ENCODE assay signal across 17 mouse cellular contexts in the genomic region with DNA sequence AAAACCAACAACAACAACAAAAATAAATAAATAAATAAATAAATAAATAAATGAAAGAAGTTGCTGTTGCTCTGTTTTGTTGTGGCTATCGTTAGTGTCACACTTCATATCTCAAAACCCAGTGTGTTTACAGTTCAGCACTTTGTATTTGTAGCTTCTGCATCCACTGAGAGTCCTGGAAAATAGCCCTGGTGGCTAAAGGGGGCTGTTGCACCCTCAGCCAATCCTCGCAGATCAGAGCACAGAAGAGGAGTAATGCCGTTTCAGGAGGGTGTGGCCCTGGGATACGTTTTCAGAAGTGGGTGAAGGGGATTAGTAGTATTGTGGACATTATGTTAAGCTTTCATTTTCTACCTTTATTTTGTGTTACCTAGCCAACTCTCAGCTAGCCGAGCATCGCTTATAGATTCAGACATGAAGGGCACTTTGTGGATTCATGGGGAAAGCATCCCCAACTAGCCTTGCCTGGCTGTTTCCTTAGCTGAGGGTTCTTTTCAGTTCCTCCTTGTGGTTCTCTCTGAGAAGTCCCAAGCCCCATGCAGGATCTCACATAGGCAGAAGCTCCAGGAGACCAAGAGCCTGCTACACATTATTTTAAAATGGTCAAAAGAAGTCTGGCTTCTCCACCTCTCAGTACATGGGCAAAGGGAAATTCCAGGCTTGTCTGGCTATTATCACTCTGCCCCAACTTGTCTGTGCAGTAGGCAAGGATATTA.
DNase-seq lines count a peak whose midpoint lies in the region; ATAC-seq and TF ChIP-seq lines count a peak whose summit lies in the region.
"Had no signal": no experiment of that assay in that cellular context is flagged by ENCODE, and none has a peak within 500 bp of the region (broad histone marks: within the 10 kb centered on the region; RNA-seq: fewer than 3 reads in every experiment).

No protein-coding gene starts in this region.

- H3K27me3 ChIP-seq in embryonic facial prominence, embryonic 15.5 days: no peaks in the 10 kb centered on the region
- no peaks in the 10 kb centered on the region for H3K27me3 ChIP-seq in embryonic facial prominence, embryonic 10.5 days (replicated peaks; ENCODE audit: low read depth, poor library complexity, severe bottlenecking)
- H3K27me3 ChIP-seq in hindbrain, postnatal 0 days (ENCODE audit: insufficient read depth, low read length): no peaks in the 10 kb centered on the region
- H3K27me3 ChIP-seq in hindbrain, embryonic 12.5 days: no peaks in the 10 kb centered on the region
- H3K27me3 ChIP-seq in lung, postnatal 0 days (replicated peaks; ENCODE audit: insufficient read depth, low read length): no peaks in the 10 kb centered on the region
- H3K27me3 ChIP-seq in stomach, embryonic 16.5 days (ENCODE audit: control insufficient read depth, insufficient read depth, low read length): no peaks in the 10 kb centered on the region
- H3K27me3 ChIP-seq: forebrain, embryonic 12.5 days; limb, embryonic 13.5 days; liver, embryonic 15.5 days had no signal

- H3K9ac ChIP-seq in embryonic facial prominence, embryonic 15.5 days: no peak overlapping the region
- H3K9ac ChIP-seq in hindbrain, postnatal 0 days (replicated peaks; ENCODE audit: low read length): no peak overlapping the region
- H3K9ac ChIP-seq in hindbrain, embryonic 12.5 days: no peak overlapping the region
- no peak overlapping the region for H3K9ac ChIP-seq in lung, postnatal 0 days (replicated peaks; ENCODE audit: low read depth)
- H3K9ac ChIP-seq in stomach, embryonic 16.5 days (ENCODE audit: low read length): no peak overlapping the region
- H3K9ac ChIP-seq: forebrain, embryonic 12.5 days; limb, embryonic 13.5 days; liver, embryonic 15.5 days had no signal

- no peaks in the 10 kb centered on the region for H3K36me3 ChIP-seq in embryonic facial prominence, embryonic 15.5 days
- H3K36me3 ChIP-seq in embryonic facial prominence, embryonic 10.5 days (replicated peaks): no peaks in the 10 kb centered on the region
- no peaks in the 10 kb centered on the region for H3K36me3 ChIP-seq in hindbrain, postnatal 0 days (ENCODE audit: insufficient read depth, low read length)
- H3K36me3 ChIP-seq in hindbrain, embryonic 12.5 days: no peaks in the 10 kb centered on the region
- no peaks in the 10 kb centered on the region for H3K36me3 ChIP-seq in lung, postnatal 0 days (ENCODE audit: insufficient read depth, low read length)
- no peaks in the 10 kb centered on the region for H3K36me3 ChIP-seq in stomach, embryonic 16.5 days (ENCODE audit: control insufficient read depth, insufficient read depth, low read length)
- H3K36me3 ChIP-seq: forebrain, embryonic 12.5 days; limb, embryonic 13.5 days; liver, embryonic 15.5 days had no signal

- H3K4me1 ChIP-seq in embryonic facial prominence, embryonic 15.5 days: peaks cover 23% of the 10 kb centered on the region
- no peaks in the 10 kb centered on the region for H3K4me1 ChIP-seq in embryonic facial prominence, embryonic 10.5 days
- no peaks in the 10 kb centered on the region for H3K4me1 ChIP-seq in hindbrain, postnatal 0 days (ENCODE audit: insufficient read depth, low read length)
- H3K4me1 ChIP-seq in hindbrain, embryonic 12.5 days: no peaks in the 10 kb centered on the region
- H3K4me1 ChIP-seq in lung, postnatal 0 days (ENCODE audit: insufficient read depth, low read depth, low read length): peaks cover 8% of the 10 kb centered on the region; the same call in 1 of the 2 replicates
- peaks cover 8% of the 10 kb centered on the region for H3K4me1 ChIP-seq in stomach, embryonic 16.5 days (ENCODE audit: control insufficient read depth, insufficient read depth, low read length)
- H3K4me1 ChIP-seq: forebrain, embryonic 12.5 days; liver, embryonic 15.5 days had no signal

- DNase-seq in embryonic facial prominence, embryonic 10.5 days (ENCODE audit: low spot score): no peak
- DNase-seq in hindbrain, postnatal 0 days (ENCODE audit: low spot score): no peak
- peak; percentile 38 for DNase-seq in lung, postnatal 0 days (ENCODE audit: low spot score)
- no peak for DNase-seq in lung, postnatal 14 days
- no peak for DNase-seq in kidney, postnatal 4 days
- DNase-seq: cerebellum, adult 9-11 months; heart, postnatal 14 days; layer of hippocampus, adult 9-11 months; midbrain, embryonic 14.5 days; retina, postnatal 1 day; thymus, adult 18-20 months had no signal

- H3K4me3 ChIP-seq in embryonic facial prominence, embryonic 15.5 days (replicated peaks): no peak overlapping the region
- no peak overlapping the region for H3K4me3 ChIP-seq in embryonic facial prominence, embryonic 10.5 days
- H3K4me3 ChIP-seq in hindbrain, postnatal 0 days (ENCODE audit: low read length): no peak overlapping the region
- H3K4me3 ChIP-seq in hindbrain, embryonic 12.5 days: no peak overlapping the region
- no peak overlapping the region for H3K4me3 ChIP-seq in lung, postnatal 0 days (ENCODE audit: low read depth, low read length)
- H3K4me3 ChIP-seq in stomach, embryonic 16.5 days (replicated peaks; ENCODE audit: low read length): no peak overlapping the region
- H3K4me3 ChIP-seq: forebrain, embryonic 12.5 days; limb, embryonic 13.5 days; liver, embryonic 15.5 days had no signal

- TF ChIP-seq EP300 in lung, postnatal 0 days (IDR thresholded peaks at IDR 0.05): no peak

- no peaks in the 10 kb centered on the region for H3K9me3 ChIP-seq in embryonic facial prominence, embryonic 15.5 days (replicated peaks)
- H3K9me3 ChIP-seq in embryonic facial prominence, embryonic 10.5 days: no peaks in the 10 kb centered on the region
- no peaks in the 10 kb centered on the region for H3K9me3 ChIP-seq in hindbrain, postnatal 0 days (ENCODE audit: low read length)
- no peaks in the 10 kb centered on the region for H3K9me3 ChIP-seq in hindbrain, embryonic 12.5 days (replicated peaks)
- H3K9me3 ChIP-seq in lung, postnatal 0 days (ENCODE audit: low read length): no peaks in the 10 kb centered on the region
- no peaks in the 10 kb centered on the region for H3K9me3 ChIP-seq in stomach, embryonic 16.5 days (replicated peaks; ENCODE audit: control insufficient read depth, low read length)
- H3K9me3 ChIP-seq: forebrain, embryonic 12.5 days; limb, embryonic 13.5 days; liver, embryonic 15.5 days had no signal

- ATAC-seq in embryonic facial prominence, embryonic 15.5 days (ENCODE audit: insufficient number of reproducible peaks, low FRiP score, low TSS enrichment, low read depth): no peak
- no peak for ATAC-seq in hindbrain, postnatal 0 days
- ATAC-seq in hindbrain, embryonic 12.5 days (ENCODE audit: low FRiP score): no peak
- no peak; the same call in 1 of the 2 replicates for ATAC-seq in lung, postnatal 0 days
- ATAC-seq in stomach, embryonic 16.5 days (ENCODE audit: insufficient read depth, low FRiP score): no peak

- WGBS in embryonic facial prominence, embryonic 15.5 days: 61% methylated on average over 6 of the region's 6 CpGs
- WGBS in embryonic facial prominence, embryonic 10.5 days: 77% methylated on average over 6 of the region's 6 CpGs
- WGBS in hindbrain, postnatal 0 days: 76% methylated on average over 6 of the region's 6 CpGs
- WGBS in hindbrain, embryonic 12.5 days: 76% methylated on average over 6 of the region's 6 CpGs
- 64% methylated on average over 6 of the region's 6 CpGs for WGBS in lung, postnatal 0 days
- WGBS in stomach, embryonic 16.5 days: 67% methylated on average over 6 of the region's 6 CpGs

- no peak overlapping the region for H3K4me2 ChIP-seq in embryonic facial prominence, embryonic 15.5 days (replicated peaks)
- H3K4me2 ChIP-seq in hindbrain, postnatal 0 days (ENCODE audit: low read depth, low read length): no peak overlapping the region
- no peak overlapping the region for H3K4me2 ChIP-seq in hindbrain, embryonic 12.5 days (replicated peaks)
- H3K4me2 ChIP-seq in lung, postnatal 0 days (replicated peaks; ENCODE audit: low read depth, low read length): no peak overlapping the region
- H3K4me2 ChIP-seq in stomach, embryonic 16.5 days (ENCODE audit: low read depth, low read length): no peak overlapping the region
- H3K4me2 ChIP-seq: forebrain, embryonic 12.5 days; limb, embryonic 13.5 days; liver, embryonic 15.5 days had no signal

- peak; percentile 41 for TF ChIP-seq CTCF in hindbrain, postnatal 0 days (IDR thresholded peaks at IDR 0.05; ENCODE audit: low read depth)
- TF ChIP-seq CTCF in lung, postnatal 0 days (IDR thresholded peaks at IDR 0.05): peak; percentile 28

- H3K27ac ChIP-seq in embryonic facial prominence, embryonic 15.5 days (replicated peaks): peak overlapping the region; percentile 85
- no peak overlapping the region for H3K27ac ChIP-seq in embryonic facial prominence, embryonic 10.5 days (replicated peaks)
- H3K27ac ChIP-seq in hindbrain, postnatal 0 days: no peak overlapping the region
- H3K27ac ChIP-seq in hindbrain, embryonic 12.5 days: no peak overlapping the region
- peak overlapping the region; percentile 75 for H3K27ac ChIP-seq in lung, postnatal 0 days (ENCODE audit: low read length)
- peak overlapping the region; percentile 80 for H3K27ac ChIP-seq in stomach, embryonic 16.5 days (ENCODE audit: low read length)
- H3K27ac ChIP-seq: forebrain, embryonic 12.5 days; liver, embryonic 15.5 days had no signal

Comparison
In these comparisons a context has a peak if more than half of its experiments do, and no peak if none do; other contexts are left out.
1. H3K27ac ChIP-seq: peak in embryonic facial prominence, embryonic 15.5 days (single experiment), lung, postnatal 0 days (single experiment) and stomach, embryonic 16.5 days (single experiment); none in embryonic facial prominence, embryonic 10.5 days (single experiment), hindbrain, postnatal 0 days (single experiment) and hindbrain, embryonic 12.5 days (single experiment).